Mouse (Mus musculus) heart, postnatal 0 days (tissue): ENCODE measurements at regions not wholly inside any gene's neighbourhood (a gene's known extent, or its start where the extent isn't known, plus 50 kb on each side); places are given as distances from the start of the nearest gene placed in this dataset.

Source experiments
- CTCF ChIP-seq: IDR thresholded peaks from 2 replicates; pipeline ENCODE4 v1.5.1; 2016; ENCODE audit warnings: antibody characterized with exemption, control low read depth, low read depth
- EP300 ChIP-seq: IDR thresholded peaks from 2 replicates; pipeline ENCODE4 v1.6.1; 2016; ENCODE audit warnings: antibody characterized with exemption, low read depth

GRCm38 (mm10) chrX:12968979-12969746, 102.1 kb upstream of the Usp9x start:
- TF ChIP-seq EP300, result no peak
- TF ChIP-seq CTCF, result no peak
